Mouse (Mus musculus) heart, embryonic 14.5 days (tissue): Measurements from ENCODE around the gene Megf8. TPM values are rescaled to one million over a fixed set of nuclear protein-coding genes. Genes with fewer than 3 reads are reported as not detected.

Source experiments
- polyA plus RNA-seq: library from polyadenylated mRNA; unstranded; fragments of >200 nt; fragmentation: Nextera tagmentation; extraction: Ambion mirVana; gene quantifications from 2 replicates; pipeline ENCODE4 v1.2.1, GENCODE M21; 2014

The Megf8 gene
- polyA plus RNA-seq, 1 experiment from 2014 or later = 7.9 TPM

Other genes with a start within 250 kb of the Megf8 start
- gene Grik5, start 244.8 kb upstream of the Megf8 start, polyA plus RNA-seq = 5.7 and 8.3 TPM in 2 replicates
- 14.5 and 14.8 TPM in 2 replicates for gene Zfp574, start 244.6 kb upstream of the Megf8 start, polyA plus RNA-seq
- 0.50 and 0.71 TPM in 2 replicates for gene Pou2f2, start 137.4 kb upstream of the Megf8 start, polyA plus RNA-seq
- 4.8 and 5.7 TPM in 2 replicates for gene Dedd2, start 96.5 kb upstream of the Megf8 start, polyA plus RNA-seq
- 2.3 and 2.4 TPM in 2 replicates for gene Zfp526, start 95.7 kb upstream of the Megf8 start, polyA plus RNA-seq
- 10.0 and 12.2 TPM in 2 replicates for gene Gsk3a, start 79.3 kb upstream of the Megf8 start, polyA plus RNA-seq
- 14.4 and 17.4 TPM in 2 replicates for gene Erf, start 66.4 kb upstream of the Megf8 start, polyA plus RNA-seq
- 25.4 and 28.4 TPM in 2 replicates for gene Cic, start 49.5 kb upstream of the Megf8 start, polyA plus RNA-seq
- gene Pafah1b3, start 19.2 kb upstream of the Megf8 start, polyA plus RNA-seq = 130 and 142 TPM in 2 replicates
- 0.16 TPM in 1 of 2 replicates, not detected in the other for gene Prr19, start 15.8 kb upstream of the Megf8 start, polyA plus RNA-seq
- 0.30 TPM in 1 of 2 replicates, not detected in the other for gene Tmem145, start 11.1 kb upstream of the Megf8 start, polyA plus RNA-seq
- gene Cnfn, start 52.6 kb downstream of the Megf8 start, polyA plus RNA-seq = 0.31 TPM in 1 of 2 replicates, not detected in the other
- 2.8 and 3.6 TPM in 2 replicates for gene Lipe, start 81.5 kb downstream of the Megf8 start, polyA plus RNA-seq
- gene Cxcl17, start 95.7 kb downstream of the Megf8 start, polyA plus RNA-seq = 0.28 and 0.36 TPM in 2 replicates
- 3.9 and 4.5 TPM in 2 replicates for gene Ceacam1, start 160.4 kb downstream of the Megf8 start, polyA plus RNA-seq
- 0.20 TPM in 1 of 2 replicates, not detected in the other for gene Ceacam2, start 222.7 kb downstream of the Megf8 start, polyA plus RNA-seq